Mouse (Mus musculus): ENCODE measurements around the gene Ces4a.

The Ces4a gene

DNA sequence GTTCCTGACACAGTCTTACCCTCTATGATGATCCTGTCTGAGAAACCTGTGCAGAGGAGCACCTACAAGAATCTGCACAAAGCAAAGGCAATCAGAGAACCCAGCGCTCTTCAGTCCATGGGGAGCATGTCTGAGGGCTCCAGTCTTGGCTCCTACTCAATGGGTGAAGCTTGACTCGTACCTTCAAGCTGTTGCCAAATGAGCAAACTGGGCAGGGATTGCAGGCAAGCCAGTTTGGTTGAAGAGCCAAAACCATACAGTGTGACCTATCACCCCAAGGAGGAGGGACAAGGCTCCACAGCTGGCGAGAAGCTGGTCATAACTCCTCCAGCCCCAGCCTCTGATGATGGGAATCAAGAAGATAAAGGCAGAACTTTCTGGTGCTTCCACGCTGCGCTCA, at the start of gene Ces4a:
TSS of gene Ces4a (plus strand) at position 292 of the 400 bp plus-strand sequence.
- 86% methylated on average over 5 of the region's 5 CpGs for WGBS

DNA sequence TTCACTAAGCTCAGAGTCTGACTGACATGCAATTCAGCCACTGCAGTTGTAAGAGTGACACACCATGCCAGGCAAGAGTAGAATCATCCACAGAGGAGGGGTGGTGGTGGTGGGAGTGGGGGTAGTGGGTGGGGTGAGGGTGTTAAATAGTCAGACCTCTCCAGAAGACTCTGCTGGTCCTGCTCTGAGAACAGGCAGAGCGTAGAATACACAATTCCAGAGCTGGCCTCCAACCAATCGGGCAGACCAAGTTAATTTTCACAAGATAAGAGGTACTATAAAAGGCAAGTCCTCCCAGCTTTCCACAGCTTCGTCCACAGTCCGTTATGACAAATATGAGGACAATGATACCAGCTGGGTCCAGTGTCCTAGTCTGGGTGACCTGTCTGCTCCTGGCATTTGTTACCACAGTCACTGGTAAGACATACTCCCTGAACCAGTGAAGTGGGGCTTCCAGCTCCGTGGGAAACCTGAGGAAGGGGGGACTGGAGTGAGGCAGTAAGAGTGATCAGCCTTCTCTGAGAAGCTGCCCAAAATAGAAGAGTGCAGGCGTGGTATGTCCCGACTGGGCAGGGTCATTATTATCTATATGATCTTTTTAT, 48.0 kb upstream of the Ces4a start, which contains the start of gene Ces3b:
TSS of gene Ces3b (plus strand) at position 305 of the 602 bp plus-strand sequence.
- 81% methylated on average over 7 of the region's 7 CpGs for WGBS

DNA sequence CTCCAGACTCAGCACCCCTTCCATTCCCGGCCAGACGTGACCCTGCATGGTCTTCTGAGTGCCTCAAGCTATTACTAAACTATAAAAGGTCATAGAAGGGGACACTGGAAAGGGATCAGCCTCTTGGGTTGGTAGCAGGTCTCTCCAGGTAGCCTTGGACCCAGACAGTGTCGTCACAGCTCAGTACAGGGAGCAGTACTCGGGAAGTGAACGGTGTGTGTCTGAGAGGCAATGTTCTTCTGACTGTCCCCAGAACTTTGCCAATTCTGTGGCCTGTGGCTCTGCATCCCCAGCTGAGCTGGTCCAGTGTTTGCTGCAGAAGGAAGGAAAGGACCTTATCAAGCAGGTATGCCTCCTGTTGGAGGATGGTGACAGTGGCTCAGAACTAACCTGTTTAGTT, 43.4 kb upstream of the Ces4a start:
- WGBS: 85% methylated on average over 5 of the region's 5 CpGs

DNA sequence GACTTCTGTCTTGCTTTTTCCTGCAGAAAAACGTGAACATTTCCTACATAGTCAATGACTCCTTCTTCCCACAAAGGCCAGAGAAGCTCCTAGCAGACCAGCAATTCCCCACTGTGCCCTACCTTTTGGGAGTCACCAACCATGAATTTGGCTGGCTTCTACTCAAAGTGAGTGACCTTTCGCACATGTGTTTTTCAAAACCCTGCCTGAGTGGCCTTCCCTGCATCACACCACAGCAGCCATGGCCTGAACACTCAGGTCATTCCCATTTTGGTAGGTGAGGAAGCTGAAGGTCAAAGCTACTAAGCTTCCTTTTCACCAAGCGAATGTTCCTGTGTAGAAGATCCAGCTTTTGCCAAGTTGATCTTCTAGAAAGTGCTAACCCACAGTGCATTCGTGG, 43.0 kb upstream of the Ces4a start:
- WGBS: 84% methylated on average over 4 of the region's 4 CpGs

DNA sequence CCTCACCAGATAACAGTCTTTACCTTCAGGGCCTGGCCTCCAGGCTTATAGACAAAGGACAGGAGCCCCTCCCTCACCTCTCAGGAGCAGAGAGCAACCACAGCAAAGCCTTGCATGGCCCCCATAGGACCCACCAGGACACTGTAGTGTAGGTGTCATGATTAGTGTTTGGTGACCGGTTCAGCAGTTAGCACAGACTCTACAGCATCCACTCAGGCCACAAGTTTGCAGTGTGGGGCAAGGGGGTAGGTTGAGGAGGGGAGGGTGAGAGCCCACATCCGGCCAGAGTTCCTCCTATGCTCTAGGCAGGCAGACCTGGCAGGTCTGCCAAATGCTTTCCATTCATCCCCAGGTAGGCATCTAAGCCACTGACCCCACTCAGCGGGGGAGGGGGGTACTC, 37.6 kb upstream of the Ces4a start:
- 84% methylated on average over 3 of the region's 3 CpGs for WGBS

DNA sequence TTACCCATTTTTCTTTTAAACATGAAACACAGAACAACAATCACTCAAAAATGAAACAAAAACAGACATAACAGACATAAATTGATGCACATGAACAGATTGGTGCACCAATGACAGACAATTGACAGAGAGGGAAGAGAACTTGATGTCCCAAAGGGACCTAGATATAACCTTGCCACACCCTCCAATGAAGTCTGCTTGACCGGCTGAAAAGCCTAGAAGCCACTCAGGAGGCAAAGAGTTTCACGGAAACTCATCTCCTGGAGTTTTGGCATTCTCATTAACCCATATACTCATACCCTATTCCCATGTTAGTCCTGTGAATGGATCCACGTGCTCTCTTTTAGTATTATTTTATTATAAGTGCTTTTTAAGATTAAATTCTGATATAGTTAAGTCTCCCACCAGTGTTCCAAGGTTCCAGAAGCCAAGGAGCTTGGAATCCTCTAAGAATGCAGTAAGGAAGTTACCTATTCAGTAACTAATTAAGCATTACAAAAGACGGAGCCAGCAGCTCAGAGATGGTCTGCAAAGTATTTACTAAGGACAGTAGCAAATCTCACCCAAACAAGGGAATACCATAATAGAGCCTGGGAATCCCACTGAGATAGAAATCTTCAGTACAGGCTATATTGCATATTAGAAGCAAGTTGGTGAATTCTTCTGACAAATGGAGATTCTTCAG, 29.4 kb upstream of the Ces4a start:
- 85% methylated on average over 4 of the region's 4 CpGs for WGBS

DNA sequence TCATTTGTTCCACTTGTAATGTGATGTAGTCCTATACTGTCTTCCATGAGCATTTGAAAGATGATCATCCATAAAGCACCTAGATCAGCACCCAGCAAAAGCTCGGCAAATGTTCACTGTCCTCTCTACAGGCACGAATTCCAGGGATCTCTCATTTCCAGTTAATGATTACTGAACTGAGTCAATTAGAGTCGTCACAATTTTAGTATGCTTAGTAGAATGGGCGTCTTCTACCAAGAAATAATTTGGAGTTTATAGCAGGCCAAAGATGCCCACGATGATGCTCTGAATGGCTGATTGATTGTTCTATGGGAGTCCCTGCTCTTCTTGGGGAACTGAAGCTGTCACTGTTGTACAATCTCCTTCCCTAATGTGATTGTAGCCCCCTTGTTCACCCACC, 27.9 kb upstream of the Ces4a start:
- 88% methylated on average over 5 of the region's 5 CpGs for WGBS

DNA sequence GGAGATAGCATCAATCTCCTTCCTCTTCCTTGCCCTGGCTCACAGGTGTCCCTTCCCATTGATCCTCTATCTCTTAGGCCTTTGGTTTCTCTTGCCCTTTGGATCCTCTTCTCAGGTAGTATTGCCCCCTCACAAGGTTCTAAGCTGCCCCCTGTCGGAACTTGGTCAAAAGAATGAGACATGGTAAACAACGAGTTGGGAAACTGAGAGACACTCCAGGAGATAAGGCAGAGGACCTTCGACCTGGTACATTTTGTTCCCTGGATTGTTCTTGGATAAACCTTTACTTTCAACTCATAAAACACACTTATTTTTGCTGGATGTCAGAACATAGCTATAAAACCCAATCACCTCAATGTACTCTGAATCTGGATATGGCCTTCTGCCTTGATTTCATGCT, 27.4 kb upstream of the Ces4a start:
- WGBS: 88% methylated on average over 3 of the region's 3 CpGs

DNA sequence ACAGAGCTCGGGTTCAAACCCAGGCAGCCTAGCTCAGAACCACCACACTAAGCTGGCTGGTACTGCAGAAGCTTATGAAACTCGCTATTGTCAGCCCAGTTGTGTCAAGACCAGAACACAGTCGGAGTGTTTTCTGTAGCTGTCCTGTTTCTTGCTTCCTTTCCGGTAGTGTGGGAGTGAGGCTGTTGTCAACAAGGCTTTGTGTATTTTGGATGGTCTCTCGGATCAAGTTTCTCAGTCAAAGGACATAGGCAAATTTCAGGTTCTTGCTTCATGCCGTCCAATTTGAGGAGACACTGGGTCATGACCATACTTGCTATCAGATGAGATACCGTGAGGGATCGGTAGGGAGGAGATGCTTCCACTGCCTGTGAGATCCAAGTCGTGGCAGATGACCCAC, 1.7 kb upstream of the Ces4a start:
- WGBS: 85% methylated on average over 9 of the region's 9 CpGs

DNA sequence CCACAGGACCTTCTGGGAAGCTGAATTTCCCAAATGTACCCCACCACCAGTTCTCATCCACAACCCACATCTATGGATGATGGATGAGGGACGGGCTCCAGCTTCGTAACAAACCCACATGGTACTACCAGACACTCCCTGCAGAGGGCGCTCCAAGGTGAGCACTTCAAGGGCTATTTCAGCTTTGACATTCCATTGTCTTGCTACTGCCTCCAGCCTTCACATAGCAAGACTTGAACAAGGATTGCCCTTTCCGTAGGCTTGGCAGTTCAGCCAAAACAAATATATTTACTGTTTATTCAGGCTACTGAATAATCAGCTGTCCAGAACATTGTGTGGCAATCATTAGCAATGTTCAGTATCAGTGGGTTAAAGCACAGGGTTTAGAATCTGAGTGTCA, 6.8 kb downstream of the Ces4a start:
- 24% methylated on average over 4 of the region's 4 CpGs for WGBS

DNA sequence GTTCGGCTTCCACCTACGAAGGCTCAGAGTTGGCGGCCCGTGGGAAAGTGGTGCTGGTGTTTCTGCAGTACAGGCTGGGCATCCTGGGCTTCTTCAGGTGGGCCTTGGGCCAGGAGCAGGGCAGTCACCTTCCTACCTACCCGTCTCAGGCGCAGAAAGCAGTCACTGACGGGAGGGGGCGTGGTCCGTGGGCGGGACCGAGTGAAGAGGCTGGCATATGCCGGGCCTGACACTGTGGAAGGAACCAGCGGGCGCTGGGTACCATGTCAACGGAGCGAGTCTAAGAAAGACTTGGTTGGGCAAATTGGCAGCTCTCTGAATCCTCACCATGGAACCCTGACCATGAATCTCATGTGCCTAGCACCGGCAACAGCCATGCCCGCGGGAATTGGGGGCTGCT, 10.8 kb downstream of the Ces4a start:
- 45% methylated on average over 19 of the region's 19 CpGs for WGBS

DNA sequence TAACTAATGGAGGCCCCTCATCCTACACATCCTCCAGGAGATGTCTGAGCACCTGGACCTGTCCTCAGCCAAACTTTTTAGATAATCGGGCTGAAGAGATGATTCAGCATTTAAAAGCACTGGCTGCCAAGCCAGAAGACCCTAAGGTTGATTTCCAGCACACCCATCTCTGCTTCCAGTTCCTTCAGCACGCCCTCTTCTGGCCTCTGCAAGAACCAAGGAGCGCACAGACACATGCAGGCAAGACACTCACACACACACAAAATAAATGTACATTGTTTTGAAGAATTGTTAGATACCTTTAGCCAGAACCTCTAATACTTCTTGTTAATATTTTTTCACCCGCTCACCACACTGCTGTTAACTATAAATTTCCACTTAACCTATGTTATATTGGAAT, 20.1 kb downstream of the Ces4a start:
- WGBS: 86% methylated on average over 4 of the region's 4 CpGs

DNA sequence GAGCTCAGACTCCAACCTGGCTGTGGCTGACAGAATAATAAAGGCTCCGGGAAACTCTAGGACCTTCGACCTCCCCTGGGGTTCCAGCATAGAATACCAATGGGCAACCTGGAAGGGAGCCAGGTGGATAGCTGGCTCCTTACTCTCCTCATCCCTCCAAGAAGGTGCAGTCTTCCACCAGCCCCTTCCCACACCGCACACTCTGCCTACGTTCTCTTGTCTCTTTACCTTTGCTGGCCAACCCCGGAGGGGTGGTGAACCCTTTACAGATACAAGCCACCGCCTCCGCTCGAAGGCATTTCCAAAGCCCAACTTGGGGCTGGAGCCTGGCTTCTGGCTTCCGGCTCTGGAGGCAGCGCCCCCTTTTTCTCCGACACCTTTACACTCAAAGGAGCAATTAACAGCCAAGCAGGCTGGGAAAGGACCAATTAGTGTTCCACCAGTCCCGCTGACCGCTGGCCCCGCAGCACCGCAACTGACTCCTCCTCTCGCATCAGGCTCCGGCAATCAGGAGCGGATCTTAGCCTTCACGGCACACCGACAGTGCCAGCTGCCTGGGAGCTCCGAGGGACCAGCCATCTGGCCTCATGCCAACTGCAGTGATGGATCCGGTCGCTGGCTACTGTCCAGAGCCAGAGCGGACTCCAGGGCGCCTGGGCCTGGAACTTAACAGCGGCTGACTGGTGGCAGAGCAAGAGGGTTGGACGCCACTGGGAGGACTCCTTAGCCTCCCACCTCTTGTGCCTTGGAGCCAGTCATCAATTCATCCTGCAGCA, 21.2 kb downstream of the Ces4a start:
- WGBS: 6% methylated on average over 27 of the region's 27 CpGs

DNA sequence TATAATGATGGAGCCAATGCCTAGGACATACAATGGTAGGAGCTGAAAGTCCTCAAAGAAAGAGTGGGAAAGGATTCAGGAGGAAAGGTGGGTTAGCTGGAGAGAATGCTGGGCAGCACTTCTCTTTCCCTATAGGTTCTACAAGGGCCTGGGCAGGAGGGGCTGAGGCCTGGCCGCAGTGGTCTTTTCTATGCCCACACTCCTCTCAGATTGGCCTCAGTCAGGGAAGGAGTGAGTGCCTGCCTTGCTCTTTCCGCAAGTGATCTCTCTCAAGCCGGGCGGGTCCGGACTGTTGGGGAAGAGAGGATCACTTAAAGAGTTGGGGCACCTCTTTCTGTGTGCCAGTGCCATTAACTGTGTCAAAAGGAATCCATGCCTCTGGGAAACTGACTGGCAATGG, 22.7 kb downstream of the Ces4a start:
- WGBS: 96% methylated on average over 5 of the region's 5 CpGs

DNA sequence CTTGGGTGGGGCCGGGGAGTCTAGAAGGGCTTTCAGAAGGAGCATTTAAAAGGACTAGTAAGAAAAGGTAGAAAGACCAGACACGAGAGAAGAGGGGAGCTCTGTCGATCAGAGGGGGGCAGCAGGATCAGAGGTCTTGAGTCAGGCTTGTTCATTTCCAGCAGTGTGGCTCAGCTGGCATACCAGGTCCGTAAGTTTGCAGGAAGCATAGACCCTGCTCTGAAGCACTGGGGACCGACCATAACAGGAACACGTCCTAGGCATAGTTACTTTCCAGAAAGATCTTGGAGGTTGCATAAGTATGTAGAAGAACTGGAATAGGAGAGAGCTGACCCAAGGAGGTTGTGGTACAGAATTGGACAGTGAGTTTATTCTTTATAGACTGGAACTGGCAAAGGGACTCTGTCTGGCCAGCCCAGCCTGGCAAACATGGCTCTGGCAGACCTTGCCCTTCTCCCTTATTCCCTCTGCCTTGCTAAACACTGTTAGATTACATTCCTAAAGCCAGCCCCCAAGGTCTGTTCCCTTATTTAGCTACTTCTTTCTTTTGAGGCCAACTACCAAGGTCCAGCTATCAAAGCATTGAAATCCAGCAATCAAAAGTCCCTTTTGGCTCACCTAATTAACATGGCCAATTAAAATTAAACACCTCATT, 23.6 kb downstream of the Ces4a start:
- 76% methylated on average over 6 of the region's 6 CpGs for WGBS

DNA sequence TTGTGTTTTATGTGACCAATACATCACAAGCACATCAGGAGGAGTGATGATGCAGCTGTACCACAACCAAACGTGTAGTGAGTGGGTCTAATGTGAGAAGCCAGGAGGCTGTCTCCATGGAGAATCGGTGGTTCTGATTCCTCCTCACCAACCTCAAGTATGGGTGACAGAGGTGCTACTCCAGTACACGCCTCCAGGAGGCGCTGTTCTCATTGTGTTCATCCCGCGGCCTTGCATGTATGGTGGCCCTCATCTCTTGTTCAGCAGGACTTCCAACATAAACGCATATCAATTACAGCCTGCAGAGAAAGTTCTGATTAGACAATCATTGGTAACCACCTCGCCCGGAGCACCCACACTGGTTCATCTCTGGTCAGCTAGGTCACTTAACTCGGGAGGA, 26.0 kb downstream of the Ces4a start:
- WGBS: 64% methylated on average over 10 of the region's 10 CpGs

DNA sequence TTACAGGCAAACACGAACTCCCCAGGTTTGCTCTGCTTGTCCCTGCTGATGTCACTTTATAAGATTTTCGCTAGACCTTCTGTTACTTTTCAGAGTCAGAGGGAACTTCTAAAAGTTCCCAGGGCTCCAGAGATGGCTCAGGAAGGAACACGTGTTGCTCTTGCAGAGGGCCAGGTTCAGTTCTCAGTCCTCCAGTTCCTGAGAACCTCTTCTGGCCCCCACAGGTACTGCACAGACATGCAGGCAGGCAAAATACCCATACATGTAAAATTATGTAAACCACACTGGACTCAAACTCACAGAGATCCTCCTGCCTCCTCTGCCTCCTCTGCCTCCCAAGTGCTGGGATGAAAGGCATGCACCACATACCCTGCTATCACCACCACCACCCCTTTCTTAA, 26.5 kb downstream of the Ces4a start:
- whole genome bisulfite sequencing: 86% methylated on average over 3 of the region's 3 CpGs

DNA sequence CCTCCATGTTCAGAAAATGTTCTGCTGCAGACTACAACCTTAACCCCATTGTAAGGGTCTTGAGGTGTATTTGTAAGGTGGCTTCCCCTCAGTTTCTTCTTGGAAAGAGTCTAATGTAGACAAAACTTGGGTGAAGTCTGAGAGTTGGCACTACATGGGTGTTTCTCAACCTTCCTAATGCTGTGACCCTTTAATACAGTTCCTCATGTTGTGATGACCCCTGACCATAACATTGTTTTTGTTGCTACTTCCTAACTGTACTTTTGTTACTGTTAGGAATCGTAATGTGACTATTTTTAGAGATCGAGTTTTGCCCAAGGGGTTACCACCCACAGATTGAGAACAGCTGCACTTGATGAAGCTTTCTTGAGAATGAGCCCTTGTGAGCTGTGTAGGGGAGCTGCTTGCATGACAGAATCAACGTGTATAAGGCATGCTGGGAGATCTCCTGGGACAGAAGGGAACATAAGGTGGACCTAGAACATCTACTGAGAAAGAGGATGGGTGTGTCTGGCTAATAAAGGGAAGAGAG, 29.6 kb downstream of the Ces4a start:
- WGBS: 67% methylated on average over 3 of the region's 3 CpGs

DNA sequence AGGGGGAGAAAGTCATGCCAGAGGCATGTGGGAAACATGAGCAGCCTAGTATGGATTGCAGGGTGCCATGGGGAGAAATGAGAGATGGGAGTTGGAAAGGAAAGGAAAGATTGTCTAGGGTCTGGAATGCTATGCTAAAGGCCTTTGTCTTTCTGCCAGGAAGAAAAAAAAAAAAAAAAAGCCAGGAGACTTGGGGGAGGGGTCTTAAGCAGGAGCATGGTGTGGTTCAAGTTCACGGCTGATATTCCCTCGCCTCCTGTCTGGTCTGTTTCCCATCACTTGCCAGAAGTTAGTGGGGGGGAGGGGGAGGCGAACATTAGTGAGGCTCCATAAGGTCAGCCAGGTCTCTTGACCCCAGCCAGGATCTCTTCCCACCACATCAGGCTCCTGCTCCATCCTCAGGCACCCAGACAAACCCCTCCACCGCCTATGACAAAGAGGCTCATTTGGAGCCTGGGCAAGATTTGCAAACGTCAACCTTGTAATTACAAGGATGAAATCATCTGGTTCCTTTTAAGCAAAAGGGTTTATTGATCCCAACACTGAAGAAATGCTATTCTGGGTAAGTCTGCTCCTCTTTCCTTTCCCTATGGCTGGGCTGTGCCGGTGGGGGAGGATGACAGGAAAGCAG, 32.8 kb downstream of the Ces4a start:
- 62% methylated on average over 6 of the region's 6 CpGs for WGBS

DNA sequence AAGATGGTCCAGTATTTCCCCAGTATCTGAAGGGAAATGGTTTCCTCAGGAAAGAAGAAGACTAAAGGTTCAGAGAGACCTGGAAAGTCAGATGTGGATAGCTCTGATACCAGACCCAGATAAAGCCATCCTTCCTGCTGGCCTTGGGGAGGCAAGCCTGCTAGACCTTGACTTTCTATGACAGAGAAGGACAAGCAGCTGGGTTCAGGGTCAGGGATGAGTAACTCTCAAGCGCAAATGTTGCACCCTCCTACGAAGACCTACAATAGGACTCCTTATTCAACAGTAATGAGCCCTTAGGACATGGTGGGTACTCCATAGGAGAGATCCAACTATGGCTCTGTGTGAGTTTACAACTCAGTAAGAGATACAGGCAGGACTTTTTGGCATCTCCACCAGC, 33.6 kb downstream of the Ces4a start:
- 92% methylated on average over 2 of the region's 2 CpGs for WGBS

DNA sequence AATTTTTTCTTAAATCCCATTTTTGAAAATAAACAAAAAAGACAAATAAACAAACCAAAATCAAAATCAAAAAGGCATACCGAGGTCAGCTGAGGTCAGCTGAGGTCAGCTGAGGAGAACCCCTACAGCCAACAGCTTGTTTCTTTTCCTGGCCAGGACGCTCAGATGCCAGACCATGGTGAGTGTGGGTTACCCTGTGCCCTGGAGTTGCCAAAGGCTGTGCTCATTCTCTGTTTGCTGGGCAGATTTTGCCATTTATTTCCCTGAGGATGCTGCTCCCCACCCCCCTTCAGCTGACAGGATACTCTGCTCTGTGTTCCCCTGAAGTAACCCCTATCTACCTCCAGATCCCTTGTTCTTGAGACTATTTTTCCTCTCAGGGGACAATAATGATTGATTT, 35.5 kb downstream of the Ces4a start:
- 74% methylated on average over 2 of the region's 2 CpGs for WGBS

DNA sequence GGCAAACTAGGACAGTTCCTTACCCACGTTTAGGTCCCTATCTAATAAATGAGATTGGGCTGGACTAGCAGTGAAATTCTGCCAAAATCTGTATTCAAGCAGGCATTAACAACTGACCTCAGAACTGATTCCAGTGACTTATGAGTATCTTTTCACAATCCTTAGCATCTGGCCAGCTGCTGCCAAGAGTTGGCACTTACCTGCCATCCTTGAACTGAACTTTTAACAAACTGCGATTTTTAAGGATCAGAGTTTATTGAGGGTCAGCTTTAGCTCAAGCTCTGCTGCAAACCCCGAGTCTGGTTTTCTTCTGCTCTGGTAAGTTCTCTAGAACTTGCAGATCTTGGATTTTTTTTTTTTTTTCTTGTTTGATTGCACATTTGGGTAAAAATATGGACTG, 38.0 kb downstream of the Ces4a start:
- 59% methylated on average over 3 of the region's 3 CpGs for WGBS
